In genomic region chr2:116062761-116063441, GRCm38 (mm10) we compare ENCODE assay signal across 9 mouse cellular contexts. TPM values are rescaled to one million over a fixed set of nuclear protein-coding genes. Genes with fewer than 3 reads are reported as not detected.
A peak's percentile ranks its signal among the peaks of the same experiment; 100 is the strongest.
DNase-seq lines count a peak whose midpoint lies in the region; ATAC-seq lines count a peak whose summit lies in the region.
"Had no signal": no experiment of that assay in that cellular context is flagged by ENCODE, and none has a peak within 500 bp of the region (broad histone marks: within the 10 kb centered on the region; RNA-seq: fewer than 3 reads in every experiment).

No protein-coding gene starts in this region.

- intact Hi-C loops in gastrocnemius, postnatal 14 days (cut with DNase I; ENCODE audit: low total_unique reads) = loop anchor here (10.0 kb wide), 1 partner anchor 208 kb away; no protein-coding TSS in a partner anchor

- H3K4me2 ChIP-seq in heart, embryonic 13.5 days = peak overlapping the region; percentile 90
- peak overlapping the region; percentile 78 for H3K4me2 ChIP-seq in limb, embryonic 13.5 days (replicated peaks)
- H3K4me2 ChIP-seq in neural tube, embryonic 13.5 days = peak overlapping the region; percentile 84

- peak; percentile 37 for DNase-seq in gastrocnemius, adult 18-20 months (ENCODE audit: low spot score)
- no peak for DNase-seq in gastrocnemius, postnatal 14 days
- peak; percentile 37 for DNase-seq in ZHBTc4 (ENCODE audit: low read depth, low spot score)
- DNase-seq in right cerebral cortex, adult 2 months (ENCODE audit: low spot score in 2 of 2) = no peak

- H3K4me3 ChIP-seq in heart, embryonic 13.5 days = peak overlapping the region; percentile 92
- peak overlapping the region; percentile 47 for H3K4me3 ChIP-seq in limb, embryonic 13.5 days
- H3K4me3 ChIP-seq in neural tube, embryonic 13.5 days = peak overlapping the region; percentile 73

- peak overlapping the region; percentile 100 for H3K9ac ChIP-seq in heart, embryonic 13.5 days
- peak overlapping the region; percentile 64 for H3K9ac ChIP-seq in limb, embryonic 13.5 days
- H3K9ac ChIP-seq in neural tube, embryonic 13.5 days = peak overlapping the region; percentile 96

- under 1% methylated on average over 36 of the region's 36 CpGs for WGBS in heart, embryonic 13.5 days
- WGBS in limb, embryonic 13.5 days = 2% methylated on average over 36 of the region's 36 CpGs
- WGBS in neural tube, embryonic 13.5 days = 1% methylated on average over 36 of the region's 36 CpGs

- H3K27me3 ChIP-seq in heart, embryonic 13.5 days (replicated peaks) = no peaks in the 10 kb centered on the region
- peaks cover 75% of the 10 kb centered on the region for H3K27me3 ChIP-seq in limb, embryonic 13.5 days
- H3K27me3 ChIP-seq in neural tube, embryonic 13.5 days = no peaks in the 10 kb centered on the region; the same call in 1 of the 2 replicates
- H3K27me3 ChIP-seq: CH12.LX had no signal

- H3K36me3 ChIP-seq in heart, embryonic 13.5 days = peaks cover 25% of the 10 kb centered on the region
- H3K36me3 ChIP-seq in limb, embryonic 13.5 days = no peaks in the 10 kb centered on the region
- H3K36me3 ChIP-seq in neural tube, embryonic 13.5 days = 0 out of 2 replicates have a peak, but pooled peaks cover 4% of the 10 kb centered on the region

- no peak for ATAC-seq in heart, embryonic 13.5 days (ENCODE audit: extremely low read depth, insufficient number of reproducible peaks, low FRiP score, low TSS enrichment)
- no peak for ATAC-seq in limb, embryonic 13.5 days (ENCODE audit: low FRiP score, low read depth)
- ATAC-seq in neural tube, embryonic 13.5 days (ENCODE audit: low read depth) = no peak
- ATAC-seq in frontal cortex, adult (ENCODE audit: low TSS enrichment) = no peak

- peaks cover 35% of the 10 kb centered on the region for H3K4me1 ChIP-seq in heart, embryonic 13.5 days
- H3K4me1 ChIP-seq in limb, embryonic 13.5 days = peaks cover 52% of the 10 kb centered on the region
- peaks cover 68% of the 10 kb centered on the region for H3K4me1 ChIP-seq in neural tube, embryonic 13.5 days (replicated peaks)

- H3K9me3 ChIP-seq in heart, embryonic 13.5 days = no peaks in the 10 kb centered on the region
- no peaks in the 10 kb centered on the region for H3K9me3 ChIP-seq in limb, embryonic 13.5 days
- H3K9me3 ChIP-seq in neural tube, embryonic 13.5 days = no peaks in the 10 kb centered on the region

- peak overlapping the region; percentile 98 for H3K27ac ChIP-seq in heart, embryonic 13.5 days (replicated peaks)
- peak overlapping the region; percentile 48; the same call in 1 of the 2 replicates for H3K27ac ChIP-seq in limb, embryonic 13.5 days
- peak overlapping the region; percentile 98 for H3K27ac ChIP-seq in neural tube, embryonic 13.5 days (replicated peaks)

RNA-seq across cellular contexts. Expression of gene Meis2, which starts 2.7 kb away (rescaled TPM):
- total RNA-seq in gastrocnemius, adult 18-20 months (2021) = 1 to 10 TPM; 1.3 to 1.4 TPM
- 1 to 10 TPM; 2.6 to 3.2 TPM for total RNA-seq in gastrocnemius, postnatal 14 days (2021)
- polyA plus RNA-seq in heart, embryonic 13.5 days (2015; fragmentation: Nextera tagmentation; extraction: Ambion mirVana) = 30.1 and 32.0 TPM in 2 replicates
- 16.1 and 18.6 TPM in 2 replicates for polyA plus RNA-seq in limb, embryonic 13.5 days (2015; fragmentation: Nextera tagmentation; extraction: Ambion mirVana)
- 92.0 and 98.7 TPM in 2 replicates for polyA plus RNA-seq in neural tube, embryonic 13.5 days (2015; fragmentation: Nextera tagmentation; extraction: Ambion mirVana)
- total RNA-seq: CH12.LX had no signal

Comparison
In these comparisons a context has a peak if more than half of its experiments do, and no peak if none do; other contexts are left out.
1. DNase-seq: peak in gastrocnemius, adult 18-20 months (single experiment) and ZHBTc4 (single experiment); none in gastrocnemius, postnatal 14 days (single experiment) and right cerebral cortex, adult 2 months (0 of 2).
2. H3K27ac ChIP-seq: peak in every context shown above with its lines; median percentile 98 in heart, embryonic 13.5 days; 98 in neural tube, embryonic 13.5 days; 48 in limb, embryonic 13.5 days.
3. Peak in every context shown above with its lines, with median percentiles within 50 percentile points of each other: H3K4me2 ChIP-seq, H3K4me3 ChIP-seq and H3K9ac ChIP-seq.